Mouse (Mus musculus) adrenal gland, postnatal 4 days (tissue): ENCODE results near the gene Tecpr2. TPM values are rescaled to one million over a fixed set of nuclear protein-coding genes. Genes with fewer than 3 reads are reported as not detected.

ENCODE experiments used
- DNase-seq, 2 experiments: peaks; one replicate each; pipeline ENCODE4 v3.0.0; 2021 to 2022; ENCODE audit warnings: low spot score in 2 of 2, mixed read lengths in 2 of 2
- total RNA-seq, 2 experiments: library from RNA; stranded (reverse); gene quantifications; 2 replicates each; pipeline ENCODE4 v1.2.3; 2021

The Tecpr2 gene
- total RNA-seq, 2 experiments from 2014 or later, result 10.4 to 11.0 TPM

- no peak for DNase-seq
Observed at GRCm38 (mm10) chr12:111000956-111001355, 111.9 kb downstream of the Tecpr2 start.

DNA sequence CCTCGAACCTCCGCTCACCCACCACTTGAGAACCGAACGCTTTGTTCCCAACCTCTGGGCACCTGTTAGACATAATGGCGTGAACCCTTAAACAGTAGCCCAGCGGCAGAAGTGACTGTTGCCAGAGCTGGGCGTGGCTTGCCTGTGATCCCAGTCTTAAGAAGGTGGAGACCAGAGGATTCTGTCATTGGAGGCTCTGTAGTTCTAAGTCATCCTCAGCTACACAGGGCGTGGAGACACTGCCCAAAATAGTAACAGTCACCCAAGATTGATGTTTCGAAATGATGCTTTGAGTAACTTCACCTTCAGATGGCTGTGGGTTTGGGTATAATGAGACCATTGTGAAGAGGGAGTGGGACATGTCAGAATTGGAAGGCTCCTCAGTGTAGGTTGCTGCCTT, 115.1 kb downstream of the Tecpr2 start:
- DNase-seq, result no peak

GRCm38 (mm10) chr12:111005803-111006202, 116.7 kb downstream of the Tecpr2 start:
- no peak for DNase-seq

GRCm38 (mm10) chr12:111006339-111006738, 117.3 kb downstream of the Tecpr2 start:
- no peak for DNase-seq

DNA sequence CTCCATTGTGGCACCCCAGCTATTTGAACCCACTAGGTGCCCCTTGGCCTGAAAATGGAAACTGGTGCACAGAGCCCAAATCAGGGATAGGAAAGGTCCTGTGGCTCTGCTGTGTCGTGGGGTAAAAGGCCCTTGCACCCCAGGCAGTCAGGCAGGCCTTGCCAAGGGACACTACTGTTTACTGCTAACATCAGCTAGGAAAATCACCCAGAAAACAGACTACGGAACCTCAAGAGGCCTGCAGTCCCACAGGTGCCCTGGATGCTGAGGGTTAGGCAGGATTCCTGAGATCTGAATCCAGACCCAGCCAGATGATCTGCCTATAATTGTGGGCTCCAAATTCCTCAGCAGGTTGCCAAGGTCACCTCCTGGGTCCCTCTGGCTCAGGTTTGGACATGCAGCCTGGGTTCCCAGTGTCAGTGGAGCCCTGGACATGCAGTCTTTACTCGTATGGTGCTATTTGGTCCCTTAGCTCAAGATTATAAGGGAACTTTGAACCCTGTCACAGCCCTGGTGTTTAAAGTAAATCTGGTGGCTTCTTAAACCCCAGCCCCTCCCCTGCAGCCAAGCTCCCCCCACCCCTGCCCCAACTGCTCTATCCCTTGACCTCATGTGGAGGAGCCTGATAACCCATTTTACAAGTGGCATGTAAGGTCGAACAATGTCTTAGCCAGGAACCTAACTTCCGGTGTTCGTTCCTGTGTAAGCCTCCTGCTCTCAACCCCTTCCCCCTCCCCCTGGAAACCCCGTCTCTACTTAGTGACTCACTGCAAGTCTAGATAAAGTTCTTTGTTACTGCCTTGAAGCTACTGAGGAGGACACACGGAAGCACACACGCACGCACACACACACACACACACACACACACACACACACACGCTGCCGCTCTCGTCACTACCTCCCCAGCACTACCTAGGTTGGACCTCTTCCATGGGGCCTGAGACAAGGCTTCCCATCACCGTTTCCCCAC, 118.4 kb downstream of the Tecpr2 start:
- DNase-seq, result peak in 1 of 2 experiments; percentile 47

- no peak for DNase-seq
Observed at GRCm38 (mm10) chr12:111008500-111009490, 119.7 kb downstream of the Tecpr2 start.

GRCm38 (mm10) chr12:111009615-111010257, 120.7 kb downstream of the Tecpr2 start:
- no peak for DNase-seq

GRCm38 (mm10) chr12:111016807-111017206, 127.7 kb downstream of the Tecpr2 start:
- DNase-seq, result no peak

- no peak for DNase-seq
Observed at GRCm38 (mm10) chr12:111018068-111018467, 129.0 kb downstream of the Tecpr2 start.

GRCm38 (mm10) chr12:111019086-111019485, 130.0 kb downstream of the Tecpr2 start:
- no peak for DNase-seq

- DNase-seq, result no peak
Observed at GRCm38 (mm10) chr12:111021138-111021537, 132.1 kb downstream of the Tecpr2 start.

GRCm38 (mm10) chr12:111021577-111021976, 132.5 kb downstream of the Tecpr2 start:
- no peak for DNase-seq

Other genes starting within 250 kb of the Tecpr2 start
- not detected for gene 1700001K19Rik, start 206.6 kb upstream of the Tecpr2 start, total RNA-seq
- gene Hsp90aa1, start 186.5 kb upstream of the Tecpr2 start, total RNA-seq, result 100 to 1,000 TPM; 258 to 326 TPM
- gene Wdr20, start 151.3 kb upstream of the Tecpr2 start, total RNA-seq, result 10 to 100 TPM; 47.6 to 47.8 TPM
- 1 to 10 TPM; 1.8 to 2.2 TPM for gene Mok, start 48.3 kb upstream of the Tecpr2 start, total RNA-seq
- 10 to 100 TPM; 18.7 to 19.3 TPM for gene Zfp839, start 39.0 kb upstream of the Tecpr2 start, total RNA-seq
- 10 to 100 TPM; 49.7 to 51.0 TPM for gene Cinp, start 119 bp upstream of the Tecpr2 start, total RNA-seq
- 1 to 10 TPM; 9.1 to 9.7 TPM for gene Ankrd9, start 89.8 kb downstream of the Tecpr2 start, total RNA-seq
- 10 to 100 TPM; 47.5 to 49.4 TPM for gene Rcor1, start 150.1 kb downstream of the Tecpr2 start, total RNA-seq